Mouse (Mus musculus): ENCODE results near the gene Kcnh2.

The Kcnh2 gene

DNA sequence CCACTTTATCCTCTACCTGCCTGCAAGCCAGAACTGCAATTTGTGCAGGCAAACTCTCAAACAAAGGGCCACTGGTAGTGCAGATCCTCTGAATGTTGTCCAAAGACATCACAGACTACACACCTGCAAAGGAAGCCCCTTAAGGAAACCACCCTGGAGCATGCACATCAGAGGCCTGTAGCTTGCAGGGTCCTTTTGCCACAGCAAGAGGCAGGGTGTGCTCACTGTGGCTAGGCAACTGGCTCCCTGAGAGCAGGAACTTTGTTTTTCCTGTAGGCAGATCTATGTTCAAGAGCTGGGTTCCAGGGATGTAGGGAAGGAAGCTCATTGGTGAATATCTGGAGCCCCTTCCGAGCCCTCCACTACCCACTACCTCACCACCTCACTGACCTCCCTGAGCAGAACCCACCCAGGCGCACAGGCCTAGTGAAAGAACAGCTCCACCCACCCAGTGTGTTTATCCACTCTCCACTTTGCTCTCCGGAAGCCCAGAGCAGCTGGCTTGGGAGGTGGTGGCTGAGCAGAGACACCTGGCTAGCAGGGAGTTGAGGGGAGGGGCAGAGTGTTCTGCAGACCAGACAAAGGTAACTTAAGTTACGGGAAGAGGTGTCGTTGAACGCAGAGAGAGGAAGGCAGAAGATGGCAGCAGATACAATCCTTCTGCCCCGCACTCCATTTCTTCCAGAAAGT lies 4.1 kb downstream of the Kcnh2 start:
- no peak for DNase-seq (ENCODE audit: low read depth, low spot score)

- DNase-seq (ENCODE audit: low read depth, low spot score): no peak
Observed at GRCm38 (mm10) chr5:24346313-24346712, 5.1 kb downstream of the Kcnh2 start.

- no peak for DNase-seq (ENCODE audit: low read depth, low spot score)
Observed at GRCm38 (mm10) chr5:24344477-24345051, 6.8 kb downstream of the Kcnh2 start.

GRCm38 (mm10) chr5:24343977-24344436 lies 7.4 kb downstream of the Kcnh2 start:
- DNase-seq (ENCODE audit: low read depth, low spot score): no peak

GRCm38 (mm10) chr5:24343379-24343778 lies 8.0 kb downstream of the Kcnh2 start:
- no peak for DNase-seq (ENCODE audit: low read depth, low spot score)

DNA sequence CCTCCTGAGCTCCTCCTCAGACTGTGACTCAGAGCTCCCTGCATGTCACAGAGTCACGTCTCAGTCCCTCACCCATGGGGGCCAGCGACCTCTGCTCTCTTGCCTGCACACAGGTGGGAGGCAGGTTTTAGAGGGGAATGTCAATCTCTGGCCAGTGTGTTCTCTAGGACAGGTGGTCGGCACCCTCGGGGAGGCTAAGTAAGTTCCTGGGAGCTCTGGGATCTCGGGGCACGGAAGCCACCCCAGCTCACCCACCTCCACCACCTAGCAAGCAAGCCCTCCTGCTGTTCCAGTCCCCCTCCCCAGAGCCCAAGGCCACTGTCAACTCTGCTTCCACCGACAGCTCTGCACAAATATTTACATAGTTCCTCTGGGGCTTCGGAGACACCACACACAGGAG lies 8.4 kb downstream of the Kcnh2 start:
- no peak for DNase-seq (ENCODE audit: low read depth, low spot score)

DNA sequence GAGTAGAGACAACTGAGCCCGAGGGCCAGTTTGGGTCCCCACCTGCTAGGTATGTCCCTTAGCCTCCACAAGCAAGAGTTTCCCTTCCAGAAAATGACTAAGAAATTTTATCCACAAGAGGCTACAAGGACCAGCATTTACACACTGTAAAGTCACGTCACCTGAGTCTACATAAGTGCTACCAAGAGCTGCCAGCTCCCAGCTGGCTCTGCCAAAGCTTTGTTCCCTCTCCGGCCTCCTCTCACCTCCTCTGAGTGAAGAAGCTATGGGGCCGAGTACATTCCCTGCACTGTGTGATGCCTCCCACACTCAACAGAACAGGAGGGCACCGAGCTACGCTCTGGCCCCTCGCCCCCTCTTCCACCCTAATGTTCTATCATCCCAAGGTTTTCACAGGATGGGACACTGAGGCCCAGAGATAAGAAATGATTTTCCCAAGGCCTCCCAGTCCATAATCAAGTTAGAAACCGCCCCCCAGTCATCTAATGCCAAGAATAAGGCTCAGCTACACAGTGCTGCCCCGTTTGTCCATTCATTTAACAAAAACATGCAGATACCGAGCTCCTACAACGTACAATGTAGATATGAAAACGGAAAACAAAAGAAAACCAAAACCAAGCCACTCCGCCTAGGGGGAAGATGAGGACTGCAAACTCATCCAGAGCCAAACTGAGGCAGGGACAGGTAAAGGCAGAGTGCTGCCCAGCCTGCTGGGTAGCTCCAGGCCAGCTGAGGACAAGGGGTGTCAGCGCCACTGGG lies 9.0 kb downstream of the Kcnh2 start:
- DNase-seq (ENCODE audit: low read depth, low spot score): no peak

GRCm38 (mm10) chr5:24337821-24338220 lies 13.6 kb downstream of the Kcnh2 start:
- no peak for DNase-seq (ENCODE audit: low read depth, low spot score)

DNA sequence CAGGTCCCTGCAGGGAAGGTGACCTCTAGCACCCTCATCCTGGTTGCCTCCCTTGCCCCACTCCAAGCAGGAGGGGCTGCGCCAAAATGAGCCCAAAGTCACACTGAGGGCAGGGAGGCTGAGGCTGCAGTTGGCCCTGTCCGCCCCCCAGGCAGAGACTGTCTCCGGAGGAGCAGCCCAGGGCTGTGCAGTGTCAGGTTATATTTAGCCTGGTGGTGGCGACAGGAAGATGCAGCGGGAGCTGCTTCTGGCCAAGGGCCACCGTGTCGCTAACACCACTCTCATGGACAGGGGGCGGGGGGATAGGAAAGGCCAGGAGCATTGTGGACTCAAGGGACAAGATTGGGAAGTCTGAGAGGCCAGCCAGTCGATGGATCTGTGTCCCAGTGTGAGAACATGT lies 14.0 kb downstream of the Kcnh2 start:
- DNase-seq (ENCODE audit: low read depth, low spot score): no peak

GRCm38 (mm10) chr5:24335888-24336511 lies 15.4 kb downstream of the Kcnh2 start:
- no peak for DNase-seq (ENCODE audit: low read depth, low spot score)

DNA sequence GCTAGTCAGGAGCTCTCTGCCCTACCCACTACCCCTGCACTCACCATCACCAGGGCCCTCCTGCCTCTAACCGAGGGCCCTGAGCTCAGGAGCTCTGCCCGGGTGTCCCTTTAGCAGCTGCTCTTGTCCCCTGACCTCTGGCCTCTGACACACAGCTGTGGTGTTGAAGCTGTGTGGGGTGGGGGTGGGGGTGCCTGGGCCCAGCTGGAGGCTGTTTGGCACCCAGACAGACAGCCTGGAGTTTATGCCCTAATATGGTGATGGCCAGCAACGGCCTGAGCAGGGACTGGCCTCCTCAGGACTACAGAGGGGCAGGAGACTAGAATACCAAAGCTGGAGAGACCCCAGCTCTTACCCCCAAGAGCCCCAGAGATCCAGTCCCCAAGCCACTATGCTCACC lies 16.7 kb downstream of the Kcnh2 start:
- no peak for DNase-seq (ENCODE audit: low read depth, low spot score)

DNA sequence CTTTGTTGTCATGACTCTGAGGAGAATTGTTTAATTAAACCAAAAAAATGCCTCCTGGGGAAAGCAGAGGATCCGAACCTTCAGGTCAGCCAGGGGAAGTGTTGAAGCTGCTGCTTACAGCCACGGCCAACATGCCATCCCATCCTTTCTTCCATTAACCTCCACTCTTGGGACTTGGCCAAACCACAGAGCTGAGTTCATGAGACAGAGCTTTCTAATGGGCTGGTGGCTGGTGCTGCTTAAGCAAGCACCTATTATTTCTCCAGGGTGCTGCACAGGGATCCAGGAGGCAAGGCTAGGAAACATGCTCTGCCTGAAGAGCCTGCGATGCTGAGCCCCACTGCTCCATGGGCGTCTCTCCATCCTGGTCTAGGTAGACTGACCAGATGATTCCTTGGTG lies 19.0 kb downstream of the Kcnh2 start:
- DNase-seq (ENCODE audit: low read depth, low spot score): no peak

- no peak for DNase-seq (ENCODE audit: low read depth, low spot score)
Observed at GRCm38 (mm10) chr5:24329965-24330298, 21.5 kb downstream of the Kcnh2 start.

- DNase-seq (ENCODE audit: low read depth, low spot score): peak; percentile 69
Observed at GRCm38 (mm10) chr5:24329212-24329964, 22.0 kb downstream of the Kcnh2 start.

DNA sequence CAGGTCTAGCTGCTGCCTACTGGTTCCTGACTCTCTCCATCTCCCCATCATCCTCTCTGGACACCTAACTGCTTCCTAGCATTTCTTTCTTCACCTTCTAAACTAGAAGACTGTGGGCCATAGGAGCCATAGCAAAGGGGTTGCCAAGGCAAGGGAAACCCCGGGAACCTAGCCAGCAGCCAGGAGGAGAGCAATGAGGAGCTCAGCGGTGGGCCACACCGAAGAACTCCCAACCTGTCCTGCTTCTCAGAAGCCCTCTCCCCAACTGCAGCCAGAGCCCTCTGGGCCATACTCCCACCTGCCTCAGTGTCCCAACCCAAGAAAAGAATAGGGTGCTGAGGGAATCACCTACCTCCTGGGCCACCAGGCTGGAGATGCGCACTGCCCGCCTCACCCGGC lies 22.6 kb downstream of the Kcnh2 start:
- DNase-seq (ENCODE audit: low read depth, low spot score): no peak

- DNase-seq (ENCODE audit: low read depth, low spot score): no peak
Observed at GRCm38 (mm10) chr5:24326842-24327417, 24.5 kb downstream of the Kcnh2 start.

- DNase-seq (ENCODE audit: low read depth, low spot score): no peak
Observed at GRCm38 (mm10) chr5:24326166-24326841, 25.1 kb downstream of the Kcnh2 start.

DNA sequence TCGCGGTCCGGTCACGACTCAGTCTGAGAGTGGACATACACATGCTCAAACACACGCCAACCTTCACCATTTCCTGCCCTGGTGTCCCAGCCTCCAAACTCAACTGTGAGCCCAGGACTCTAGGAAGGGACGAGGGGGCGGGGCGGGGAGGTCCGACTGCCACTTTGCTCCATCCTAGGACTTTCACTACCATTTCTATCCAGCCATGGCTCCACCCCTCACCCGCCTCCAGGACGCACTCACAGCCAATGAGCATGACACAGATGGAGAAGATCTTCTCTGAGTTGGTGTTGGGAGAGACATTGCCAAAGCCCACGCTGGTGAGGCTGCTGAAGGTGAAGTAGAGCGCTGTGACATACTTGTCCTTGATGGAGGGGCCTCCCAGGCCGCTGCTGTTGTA lies 26.2 kb downstream of the Kcnh2 start:
- no peak for DNase-seq (ENCODE audit: low read depth, low spot score)

- DNase-seq (ENCODE audit: low read depth, low spot score): no peak
Observed at GRCm38 (mm10) chr5:24321711-24322682, 29.4 kb downstream of the Kcnh2 start.

- DNase-seq (ENCODE audit: low read depth, low spot score): no peak
Observed at GRCm38 (mm10) chr5:24320894-24321293, 30.5 kb downstream of the Kcnh2 start.
